Mouse (Mus musculus) liver, adult (tissue): ENCODE results near the gene Chst10.

Experiments
- GATA4 ChIP-seq: IDR thresholded peaks from 2 replicates; pipeline ENCODE4 v1.6.1; 2014; ENCODE audit warnings: mild to moderate bottlenecking, low read length; ENCODE audit not compliant: insufficient replicate concordance

Chst10 gene

GRCm38 (mm10) chr1:38897431-38898248 lies at the start of gene Chst10:
TSS of gene Chst10 (minus strand) at chr1:38898161.
- TF ChIP-seq GATA4: no peak

- TF ChIP-seq GATA4: no peak
These were observed 41.6 kb upstream of the Chst10 start for GRCm38 (mm10) chr1:38939608-38940007.

- no peak for TF ChIP-seq GATA4
These were observed 40.9 kb upstream of the Chst10 start, which contains the start of gene Nms for GRCm38 (mm10) chr1:38938849-38939248. TSS of gene Nms (plus strand) at chr1:38939149.

GRCm38 (mm10) chr1:38936780-38937179 lies 38.8 kb upstream of the Chst10 start:
- no peak for TF ChIP-seq GATA4

GRCm38 (mm10) chr1:38934668-38935067 lies 36.7 kb upstream of the Chst10 start:
- no peak for TF ChIP-seq GATA4

GRCm38 (mm10) chr1:38930767-38931166 lies 32.8 kb upstream of the Chst10 start:
- TF ChIP-seq GATA4: no peak

GRCm38 (mm10) chr1:38929468-38929867 lies 31.5 kb upstream of the Chst10 start:
- TF ChIP-seq GATA4: no peak

- no peak for TF ChIP-seq GATA4
These were observed 31.0 kb upstream of the Chst10 start for GRCm38 (mm10) chr1:38928996-38929395.

GRCm38 (mm10) chr1:38903985-38904384 lies 6.0 kb upstream of the Chst10 start:
- no peak for TF ChIP-seq GATA4

- TF ChIP-seq GATA4: no peak
These were observed 4.6 kb upstream of the Chst10 start for GRCm38 (mm10) chr1:38902571-38902970.

- TF ChIP-seq GATA4: no peak
These were observed 4.9 kb downstream of the Chst10 start for GRCm38 (mm10) chr1:38893081-38893480.

GRCm38 (mm10) chr1:38891444-38891843 lies 6.5 kb downstream of the Chst10 start:
- TF ChIP-seq GATA4: no peak

- TF ChIP-seq GATA4: no peak
These were observed 9.2 kb downstream of the Chst10 start for GRCm38 (mm10) chr1:38888803-38889202.

- TF ChIP-seq GATA4: no peak
These were observed 10.9 kb downstream of the Chst10 start for GRCm38 (mm10) chr1:38887011-38887410.

GRCm38 (mm10) chr1:38886602-38887001 lies 11.4 kb downstream of the Chst10 start:
- no peak for TF ChIP-seq GATA4

GRCm38 (mm10) chr1:38885956-38886355 lies 12.0 kb downstream of the Chst10 start:
- no peak for TF ChIP-seq GATA4

- TF ChIP-seq GATA4: no peak
These were observed 14.2 kb downstream of the Chst10 start for GRCm38 (mm10) chr1:38883766-38884165.

- no peak for TF ChIP-seq GATA4
These were observed 15.2 kb downstream of the Chst10 start for GRCm38 (mm10) chr1:38882746-38883145.

- TF ChIP-seq GATA4: no peak
These were observed 16.6 kb downstream of the Chst10 start for GRCm38 (mm10) chr1:38881366-38881765.
